Mouse (Mus musculus) E14TG2a.4 (cell line): ENCODE measurements around the gene Tdgf1.

Source experiments
- H3K27me3 ChIP-seq: 2 replicates; pipeline ENCODE4 v1.6.1; 2014; ENCODE audit warnings: low read length, control low read depth; ENCODE audit not compliant: insufficient read depth
- H3K36me3 ChIP-seq: 2 replicates; pipeline ENCODE4 v1.6.1; 2014; ENCODE audit warnings: low read length, control low read depth; ENCODE audit not compliant: insufficient read depth
- H3K4me1 ChIP-seq: replicated peaks from 2 replicates; pipeline ENCODE4 v1.6.1; 2014; ENCODE audit warnings: low read depth, low read length, control low read depth
- H3K4me3 ChIP-seq: replicated peaks from 2 replicates; pipeline ENCODE4 v1.5.1; 2014; ENCODE audit warnings: mild to moderate bottlenecking, low read length
- H3K9me3 ChIP-seq: 2 replicates; pipeline ENCODE4 v1.6.1; 2014; ENCODE audit warnings: low read length, control low read depth
- CTCF ChIP-seq: conservative IDR thresholded peaks from 2 replicates; pipeline ENCODE4 v1.5.1; 2014; ENCODE audit warnings: low read length
- NANOG ChIP-seq: IDR thresholded peaks from 2 replicates; pipeline ENCODE4 v1.6.1; 2014; ENCODE audit warnings: borderline replicate concordance, low read length, mixed read lengths
- POU5F1 ChIP-seq: IDR thresholded peaks from 2 replicates; pipeline ENCODE4 v1.6.1; 2014; ENCODE audit warnings: low read length, borderline replicate concordance

Tdgf1 gene

DNA sequence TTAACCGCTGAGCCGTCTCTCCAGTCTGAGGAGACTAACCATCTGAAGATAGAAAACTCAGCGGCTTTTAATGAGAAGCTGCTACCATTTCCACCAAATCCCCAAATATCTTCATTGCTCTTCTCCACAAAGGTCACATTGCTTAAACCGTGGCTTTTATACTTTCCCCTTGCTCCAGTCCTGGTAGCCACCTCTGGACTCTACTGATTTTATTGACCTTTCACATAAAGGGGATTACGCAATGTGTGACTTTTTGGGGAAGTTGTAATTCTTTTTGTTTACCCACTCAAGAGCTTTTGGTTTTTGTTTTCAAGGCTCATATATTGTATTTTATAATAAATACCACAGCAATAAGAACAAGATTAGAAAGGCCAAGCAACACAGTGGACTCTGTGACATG lies 39.6 kb upstream of the Tdgf1 start:
- Histone ChIP-seq H3K36me3 (peaks cover 24% of the 10 kb centered on the region), H3K4me3 (no peak overlapping the region), H3K4me1 (peaks cover 65% of the 10 kb centered on the region), H3K27me3 (no peaks in the 10 kb centered on the region), H3K9me3 (no peaks in the 10 kb centered on the region)
- TF ChIP-seq POU5F1 (no peak), NANOG (no peak), CTCF (no peak)

- Histone ChIP-seq H3K4me1 (peaks cover 59% of the 10 kb centered on the region), H3K27me3 (no peaks in the 10 kb centered on the region), H3K9me3 (no peaks in the 10 kb centered on the region), H3K4me3 (no peak overlapping the region), H3K36me3 (peaks cover 34% of the 10 kb centered on the region)
- TF ChIP-seq NANOG (no peak), POU5F1 (no peak), CTCF (no peak)
Observed at GRCm38 (mm10) chr9:110984096-110984495, 38.1 kb upstream of the Tdgf1 start.

GRCm38 (mm10) chr9:110982351-110982750 lies 36.4 kb upstream of the Tdgf1 start:
- no peak overlapping the region for H3K4me3 ChIP-seq
- TF ChIP-seq POU5F1 = no peak
- no peak for TF ChIP-seq NANOG
- TF ChIP-seq CTCF = no peak
- peaks cover 42% of the 10 kb centered on the region for H3K36me3 ChIP-seq
- no peaks in the 10 kb centered on the region for H3K9me3 ChIP-seq
- H3K4me1 ChIP-seq = peaks cover 50% of the 10 kb centered on the region
- H3K27me3 ChIP-seq = no peaks in the 10 kb centered on the region

DNA sequence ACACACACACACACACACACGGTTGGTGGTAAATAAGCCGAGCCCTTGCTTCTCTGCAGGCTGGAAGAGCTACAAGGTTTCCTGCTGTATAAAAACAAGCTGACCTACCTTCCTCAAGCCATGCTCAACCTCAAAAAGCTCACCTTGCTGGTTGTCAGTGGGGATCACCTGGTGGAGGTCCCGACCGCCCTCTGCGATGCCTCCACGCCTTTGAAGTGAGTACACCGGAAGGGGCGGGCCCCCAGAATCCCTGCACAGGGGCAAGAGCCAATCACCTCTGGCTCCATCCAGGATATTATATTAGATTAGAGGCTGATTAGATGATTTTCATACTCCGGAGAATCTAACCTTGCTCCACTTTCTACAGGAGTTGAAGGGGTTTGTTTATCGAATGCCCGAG lies 33.5 kb upstream of the Tdgf1 start:
- peaks cover 56% of the 10 kb centered on the region for H3K36me3 ChIP-seq
- peak overlapping the region; percentile 66 for H3K4me3 ChIP-seq
- no peaks in the 10 kb centered on the region for H3K9me3 ChIP-seq
- TF ChIP-seq CTCF (no peak), POU5F1 (no peak), NANOG (no peak)
- no peaks in the 10 kb centered on the region for H3K27me3 ChIP-seq
- H3K4me1 ChIP-seq = peaks cover 41% of the 10 kb centered on the region

- no peak for TF ChIP-seq POU5F1
- no peak for TF ChIP-seq CTCF
- TF ChIP-seq NANOG = no peak
- H3K4me3 ChIP-seq = peak overlapping the region; percentile 80; the same call in 1 of the 2 replicates
- no peaks in the 10 kb centered on the region for H3K27me3 ChIP-seq
- no peaks in the 10 kb centered on the region for H3K9me3 ChIP-seq
- peaks cover 47% of the 10 kb centered on the region for H3K4me1 ChIP-seq
- peaks cover 63% of the 10 kb centered on the region for H3K36me3 ChIP-seq
Observed at GRCm38 (mm10) chr9:110965910-110966231, 19.9 kb upstream of the Tdgf1 start.

- TF ChIP-seq CTCF (no peak), NANOG (no peak), POU5F1 (no peak)
- Histone ChIP-seq H3K4me3 (peak overlapping the region; percentile 80), H3K4me1 (peaks cover 53% of the 10 kb centered on the region), H3K9me3 (no peaks in the 10 kb centered on the region), H3K27me3 (no peaks in the 10 kb centered on the region), H3K36me3 (peaks cover 63% of the 10 kb centered on the region)
Observed at GRCm38 (mm10) chr9:110965062-110965909, 19.3 kb upstream of the Tdgf1 start.

DNA sequence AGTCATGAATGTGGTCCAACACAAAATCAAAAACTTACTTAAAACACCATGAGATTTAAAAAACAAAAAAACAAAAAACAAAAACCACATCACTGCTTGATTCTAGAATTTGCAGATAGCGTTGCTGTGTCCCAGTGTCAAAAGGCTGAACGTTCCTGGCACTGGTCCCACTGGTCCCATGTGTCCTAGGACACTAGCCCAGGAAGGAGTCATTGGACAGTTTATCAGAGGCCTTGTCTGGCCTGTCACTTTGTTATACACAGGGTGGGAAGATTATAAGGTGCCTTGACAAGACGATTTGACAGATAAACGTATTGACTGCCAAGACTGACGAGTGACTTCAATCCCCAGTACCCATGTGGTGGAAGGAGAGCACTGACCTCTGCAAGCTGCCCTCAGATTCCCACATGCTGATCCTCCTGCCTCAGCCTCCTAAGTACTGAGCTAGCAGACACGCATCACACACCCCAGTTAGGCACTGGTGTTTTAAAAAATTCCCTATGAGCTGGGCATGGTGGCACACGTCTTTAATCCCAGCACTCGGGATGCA lies 17.7 kb upstream of the Tdgf1 start:
- TF ChIP-seq POU5F1 (no peak), NANOG (no peak), CTCF (no peak)
- peak overlapping the region; percentile 80 for H3K4me3 ChIP-seq
- peaks cover 54% of the 10 kb centered on the region for H3K36me3 ChIP-seq
- peaks cover 63% of the 10 kb centered on the region for H3K4me1 ChIP-seq
- no peaks in the 10 kb centered on the region for H3K27me3 ChIP-seq
- no peaks in the 10 kb centered on the region for H3K9me3 ChIP-seq

DNA sequence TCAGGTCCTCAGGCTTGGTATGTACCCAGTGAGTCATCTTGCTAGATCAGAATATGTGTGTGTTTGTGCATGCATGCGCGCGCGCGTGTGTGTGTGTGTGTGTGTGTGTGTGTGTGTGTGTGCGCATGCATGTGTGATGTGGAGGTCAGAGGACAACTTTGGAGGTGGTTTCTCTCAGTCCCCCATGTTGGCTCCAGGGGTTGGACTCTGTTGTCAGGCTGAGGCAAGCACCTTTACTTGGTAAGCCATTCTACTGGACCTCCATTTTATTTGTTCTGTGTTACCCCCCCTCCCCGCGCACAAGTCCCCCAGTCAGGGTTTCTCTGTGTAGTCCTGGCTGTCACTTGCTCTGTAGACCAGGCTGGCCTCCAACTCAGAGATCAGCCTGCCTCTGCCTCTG lies 15.4 kb upstream of the Tdgf1 start:
- Histone ChIP-seq H3K27me3 (no peaks in the 10 kb centered on the region), H3K36me3 (peaks cover 45% of the 10 kb centered on the region), H3K4me1 (peaks cover 83% of the 10 kb centered on the region), H3K9me3 (no peaks in the 10 kb centered on the region), H3K4me3 (peak overlapping the region; percentile 80)
- TF ChIP-seq CTCF = no peak
- TF ChIP-seq NANOG = no peak
- no peak for TF ChIP-seq POU5F1
